Mouse (Mus musculus): ENCODE measurements around the gene Atf5. TPM values are rescaled to one million over a fixed set of nuclear protein-coding genes. Genes with fewer than 3 reads are reported as not detected.

The Atf5 gene
- polyA plus RNA-seq, 1 experiment from 2014 or later = 6.0 TPM

GRCm38 (mm10) chr7:44819391-44819790 lies 2.9 kb upstream of the Atf5 start:
- Histone ChIP-seq H3K27ac (ENCODE audit: low read length) (no peak overlapping the region; the same call in 1 of the 2 replicates), H3K4me3 (ENCODE audit: low read depth, low read length) (no peak overlapping the region), H3K4me2 (replicated peaks; ENCODE audit: low read depth, low read length) (no peak overlapping the region), H3K27me3 (replicated peaks; ENCODE audit: insufficient read depth, low read length) (no peaks in the 10 kb centered on the region), H3K36me3 (ENCODE audit: insufficient read depth, low read length) (no peaks in the 10 kb centered on the region), H3K9me3 (ENCODE audit: low read length) (no peaks in the 10 kb centered on the region), H3K4me1 (ENCODE audit: insufficient read depth, low read depth, low read length) (peaks cover 18% of the 10 kb centered on the region; the same call in 1 of the 2 replicates), H3K9ac (replicated peaks; ENCODE audit: low read depth) (no peak overlapping the region; the same call in 1 of the 2 replicates)
- 87% methylated on average over 2 of the region's 2 CpGs for WGBS
- ATAC-seq = no peak
- no peak for TF ChIP-seq EP300 (IDR thresholded peaks at IDR 0.05)
- no peak for TF ChIP-seq CTCF (IDR thresholded peaks at IDR 0.05)
- DNase-seq (ENCODE audit: low spot score) = no peak

- 35% methylated on average over 6 of the region's 6 CpGs for WGBS
- peaks cover 18% of the 10 kb centered on the region; the same call in 1 of the 2 replicates for H3K4me1 ChIP-seq (ENCODE audit: insufficient read depth, low read depth, low read length)
- H3K9ac ChIP-seq (replicated peaks; ENCODE audit: low read depth) = no peak overlapping the region
- H3K27me3 ChIP-seq (replicated peaks; ENCODE audit: insufficient read depth, low read length) = no peaks in the 10 kb centered on the region
- H3K36me3 ChIP-seq (ENCODE audit: insufficient read depth, low read length) = no peaks in the 10 kb centered on the region
- H3K27ac ChIP-seq (ENCODE audit: low read length) = no peak overlapping the region; the same call in 1 of the 2 replicates
- H3K4me2 ChIP-seq (replicated peaks; ENCODE audit: low read depth, low read length) = 0 out of 2 replicates have a peak overlapping the region, but pooled peaks have one; percentile 17
- H3K9me3 ChIP-seq (ENCODE audit: low read length) = no peaks in the 10 kb centered on the region
- TF ChIP-seq EP300 (IDR thresholded peaks at IDR 0.05) (no peak), CTCF (IDR thresholded peaks at IDR 0.05) (no peak)
- DNase-seq (ENCODE audit: low spot score) (no peak), ATAC-seq (no peak)
- no peak overlapping the region; the same call in 1 of the 2 replicates for H3K4me3 ChIP-seq (ENCODE audit: low read depth, low read length)
These were observed 2.3 kb upstream of the Atf5 start for GRCm38 (mm10) chr7:44818751-44819235.

GRCm38 (mm10) chr7:44818164-44818563 lies 1.7 kb upstream of the Atf5 start:
- Histone ChIP-seq H3K4me2 (replicated peaks; ENCODE audit: low read depth, low read length) (peak overlapping the region; percentile 82; the same call in 1 of the 2 replicates), H3K36me3 (ENCODE audit: insufficient read depth, low read length) (no peaks in the 10 kb centered on the region), H3K27me3 (replicated peaks; ENCODE audit: insufficient read depth, low read length) (no peaks in the 10 kb centered on the region), H3K4me3 (ENCODE audit: low read depth, low read length) (no peak overlapping the region), H3K27ac (ENCODE audit: low read length) (no peak overlapping the region), H3K9ac (replicated peaks; ENCODE audit: low read depth) (no peak overlapping the region), H3K9me3 (ENCODE audit: low read length) (no peaks in the 10 kb centered on the region), H3K4me1 (ENCODE audit: insufficient read depth, low read depth, low read length) (peaks cover 18% of the 10 kb centered on the region; the same call in 1 of the 2 replicates)
- DNase-seq (ENCODE audit: low spot score) = peak; percentile 59
- WGBS = 24% methylated on average over 2 of the region's 2 CpGs
- ATAC-seq = no peak
- TF ChIP-seq EP300 (IDR thresholded peaks at IDR 0.05) = no peak
- peak; percentile 62 for TF ChIP-seq CTCF (IDR thresholded peaks at IDR 0.05)

- Histone ChIP-seq H3K27ac (ENCODE audit: low read length) (peak overlapping the region; percentile 96; the same call in 1 of the 2 replicates), H3K9me3 (ENCODE audit: low read length) (no peaks in the 10 kb centered on the region), H3K36me3 (ENCODE audit: insufficient read depth, low read length) (no peaks in the 10 kb centered on the region), H3K27me3 (replicated peaks; ENCODE audit: insufficient read depth, low read length) (no peaks in the 10 kb centered on the region), H3K4me1 (ENCODE audit: insufficient read depth, low read depth, low read length) (peaks cover 18% of the 10 kb centered on the region; the same call in 1 of the 2 replicates), H3K4me3 (ENCODE audit: low read depth, low read length) (peak overlapping the region; percentile 90), H3K9ac (replicated peaks; ENCODE audit: low read depth) (peak overlapping the region; percentile 82), H3K4me2 (replicated peaks; ENCODE audit: low read depth, low read length) (peak overlapping the region; percentile 82)
- 15% methylated on average over 3 of the region's 3 CpGs for WGBS
- no peak for ATAC-seq
- DNase-seq (ENCODE audit: low spot score) = peak; percentile 4
- no peak for TF ChIP-seq EP300 (IDR thresholded peaks at IDR 0.05)
- TF ChIP-seq CTCF (IDR thresholded peaks at IDR 0.05) = no peak
These were observed 983 bp upstream of the Atf5 start for GRCm38 (mm10) chr7:44817441-44817840.

GRCm38 (mm10) chr7:44815721-44816469 lies 563 bp downstream of the Atf5 start, which contains the start of the genes Nup62 and Il4i1:
Gene Nup62, plus strand, starts transcription at chr7:44816088.
Gene Il4i1, plus strand, starts transcription at chr7:44816387.
- no peaks in the 10 kb centered on the region for H3K27me3 ChIP-seq (replicated peaks; ENCODE audit: insufficient read depth, low read length)
- peak within 1 kb of the TSS; percentile 96 for H3K27ac ChIP-seq (ENCODE audit: low read length)
- no peaks in the 10 kb centered on the region; the same call in 1 of the 2 replicates for H3K36me3 ChIP-seq (ENCODE audit: insufficient read depth, low read length)
- H3K4me1 ChIP-seq (ENCODE audit: insufficient read depth, low read depth, low read length) = peaks cover 18% of the 10 kb centered on the region; the same call in 1 of the 2 replicates
- peak; percentile 99 for DNase-seq (ENCODE audit: low spot score)
- H3K9ac ChIP-seq (replicated peaks; ENCODE audit: low read depth) = peak within 1 kb of the TSS; percentile 82
- H3K9me3 ChIP-seq (ENCODE audit: low read length) = no peaks in the 10 kb centered on the region
- H3K4me2 ChIP-seq (replicated peaks; ENCODE audit: low read depth, low read length) = peak within 1 kb of the TSS; percentile 82
- TF ChIP-seq EP300 (IDR thresholded peaks at IDR 0.05) (no peak), CTCF (IDR thresholded peaks at IDR 0.05) (no peak)
- under 1% methylated on average over 53 of the region's 62 CpGs for WGBS
- peak within 1 kb of the TSS; percentile 90 for H3K4me3 ChIP-seq (ENCODE audit: low read depth, low read length)
- ATAC-seq = peak; percentile 95

GRCm38 (mm10) chr7:44814952-44815553 lies 1.4 kb downstream of the Atf5 start:
- Histone ChIP-seq H3K9me3 (ENCODE audit: low read length) (no peaks in the 10 kb centered on the region), H3K9ac (replicated peaks; ENCODE audit: low read depth) (no peak overlapping the region; the same call in 1 of the 2 replicates), H3K4me3 (ENCODE audit: low read depth, low read length) (peak overlapping the region; percentile 90), H3K4me2 (replicated peaks; ENCODE audit: low read depth, low read length) (peak overlapping the region; percentile 82), H3K36me3 (ENCODE audit: insufficient read depth, low read length) (no peaks in the 10 kb centered on the region; the same call in 1 of the 2 replicates), H3K27me3 (replicated peaks; ENCODE audit: insufficient read depth, low read length) (no peaks in the 10 kb centered on the region), H3K27ac (ENCODE audit: low read length) (peak overlapping the region; percentile 96), H3K4me1 (ENCODE audit: insufficient read depth, low read depth, low read length) (peaks cover 18% of the 10 kb centered on the region; the same call in 1 of the 2 replicates)
- DNase-seq (ENCODE audit: low spot score) = no peak
- 29% methylated on average over 13 of the region's 14 CpGs for WGBS
- TF ChIP-seq EP300 (IDR thresholded peaks at IDR 0.05) (no peak), CTCF (IDR thresholded peaks at IDR 0.05) (no peak; the same call in 1 of the 2 replicates)
- ATAC-seq = no peak
